Mouse (Mus musculus) gastrocnemius, postnatal 36 days (tissue): ENCODE measurements around the gene Cox4i1. TPM values are rescaled to one million over a fixed set of nuclear protein-coding genes. Genes with fewer than 3 reads are reported as not detected.

Source experiments
- DNase-seq, 2 experiments: peaks; one replicate each; pipeline ENCODE4 v3.0.0; 2022
- intact Hi-C: fragments of 180-260 bp; cut with DNase I; formaldehyde crosslinking; loops from one replicate; pipeline ENCODE4 v1.15.1; 2025
- total RNA-seq, 2 experiments: library from RNA; stranded (reverse); gene quantifications; 2 replicates each; pipeline ENCODE4 v1.2.3; 2021

Gene Cox4i1
- total RNA-seq, 2 experiments from 2014 or later, result 1,608 to 1,616 TPM

DNA sequence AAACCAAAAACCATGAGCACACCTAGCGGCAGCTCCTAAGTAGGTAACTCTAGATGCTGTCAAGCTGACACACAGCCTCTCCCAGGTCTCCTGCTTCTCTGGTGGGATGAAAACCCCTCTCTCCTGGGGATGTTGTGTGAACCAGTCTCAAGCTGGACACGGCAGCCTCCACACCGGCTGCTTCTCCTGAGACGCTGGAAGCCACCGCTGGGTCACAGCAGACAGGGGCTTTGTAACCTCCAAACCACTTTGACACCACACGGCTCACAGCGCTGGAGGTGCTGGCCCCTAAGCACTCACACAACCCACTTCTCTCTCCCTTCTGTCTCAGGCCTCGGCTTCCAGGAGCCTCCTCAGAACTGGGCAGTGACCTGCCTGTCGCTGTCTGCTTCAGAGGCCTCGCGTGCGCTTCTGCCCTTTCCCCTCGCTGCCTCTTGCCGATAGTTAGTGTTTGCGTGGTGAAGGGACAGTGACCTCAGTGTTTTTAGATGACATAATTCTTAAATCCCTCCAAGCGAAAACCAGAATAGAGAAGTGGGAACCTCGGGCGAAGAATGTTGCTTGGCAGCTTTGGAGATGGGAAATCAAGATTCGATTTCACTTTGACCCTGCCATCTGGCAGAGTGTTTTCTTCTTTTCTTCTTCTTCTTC is 51.7 kb downstream of the Cox4i1 start:
- no peak for DNase-seq
- intact Hi-C loops, result no loop called here

DNA sequence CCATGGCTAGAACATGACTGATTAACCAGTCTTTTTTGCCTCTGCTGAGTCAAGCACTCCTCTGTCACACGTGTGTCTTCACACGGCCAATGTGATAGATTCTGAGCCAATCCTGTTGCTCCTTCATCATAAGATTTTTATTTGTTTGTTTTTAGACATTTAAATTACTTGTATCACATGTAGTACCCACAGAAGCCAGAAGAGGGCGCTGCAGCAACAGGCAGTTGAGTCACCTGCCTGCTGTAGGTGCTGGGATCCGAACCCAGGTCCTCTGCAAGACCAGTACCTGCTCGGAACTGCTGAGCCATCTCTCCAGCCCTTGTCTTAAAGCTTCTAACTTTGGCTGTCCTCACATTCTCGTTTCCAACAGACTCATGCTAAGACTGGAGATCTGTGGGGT is 55.0 kb downstream of the Cox4i1 start:
- DNase-seq, result peak in 1 of 2 experiments; percentile 2
- intact Hi-C loops, result no loop called here

Other genes with a start within 250 kb of the Cox4i1 start
- gene Gins2, start 78.9 kb upstream of the Cox4i1 start, total RNA-seq, result under 1 TPM; 0.66 to 0.94 TPM
- gene 1190005I06Rik, start 20.6 kb upstream of the Cox4i1 start, total RNA-seq, result 1 to 10 TPM in 1 of 2 experiments, under 1 TPM in 1; 0.84 to 1.5 TPM
- not detected for gene Gm27021, start 143 bp upstream of the Cox4i1 start, total RNA-seq
- gene Emc8, start 351 bp downstream of the Cox4i1 start, total RNA-seq, result 10 to 100 TPM; 23.4 to 26.9 TPM
- 1 to 10 TPM; 6.7 to 9.9 TPM for gene Irf8, start 68.1 kb downstream of the Cox4i1 start, total RNA-seq